In the genomic region with DNA sequence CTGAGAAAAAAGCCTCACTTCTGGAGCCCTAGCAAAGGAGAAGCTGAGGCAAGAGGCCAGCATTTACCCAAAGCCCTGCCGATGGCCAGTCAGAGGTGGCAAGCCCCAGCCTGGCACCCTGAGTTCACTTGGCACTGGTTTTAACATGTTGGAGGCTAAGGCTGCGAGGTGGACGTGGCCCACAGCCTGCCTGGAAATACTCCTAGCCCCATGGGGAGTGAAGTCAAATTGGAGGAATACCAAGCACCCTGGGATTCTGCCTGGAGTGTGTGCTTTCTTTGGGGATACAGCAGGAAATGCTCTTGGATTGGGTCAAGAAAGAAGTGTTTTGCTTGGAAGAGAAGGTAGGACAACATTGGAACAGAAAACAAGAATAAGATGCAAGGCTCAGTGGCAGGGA, we compare ENCODE assay signal across 31 mouse cellular contexts. TPM values are rescaled to one million over a fixed set of nuclear protein-coding genes. Genes with fewer than 3 reads are reported as not detected.
DNase-seq lines count a peak whose midpoint lies in the region; ATAC-seq lines count a peak whose summit lies in the region.
"Had no signal": no experiment of that assay in that cellular context is flagged by ENCODE, and none has a peak within 500 bp of the region (broad histone marks: within the 10 kb centered on the region; RNA-seq: fewer than 3 reads in every experiment).

No protein-coding gene starts in this region.

- H3K4me1 ChIP-seq in heart, embryonic 11.5 days (ENCODE audit: control insufficient read depth, insufficient read depth, low read length) = no peaks in the 10 kb centered on the region
- H3K4me1 ChIP-seq in kidney, embryonic 16.5 days (ENCODE audit: insufficient read depth, low read length) = no peaks in the 10 kb centered on the region
- H3K4me1 ChIP-seq in limb, embryonic 10.5 days = peaks cover 8% of the 10 kb centered on the region
- H3K4me1 ChIP-seq: midbrain, embryonic 12.5 days had no signal

- no peak overlapping the region for H3K9ac ChIP-seq in heart, embryonic 11.5 days (ENCODE audit: low read depth, low read length)
- H3K9ac ChIP-seq in kidney, embryonic 16.5 days (replicated peaks; ENCODE audit: low read length) = no peak overlapping the region
- H3K9ac ChIP-seq: embryonic facial prominence, embryonic 13.5 days; heart, embryonic 15.5 days; hindbrain, embryonic 15.5 days; midbrain, embryonic 12.5 days had no signal

- H3K9me3 ChIP-seq in heart, embryonic 11.5 days (replicated peaks; ENCODE audit: control insufficient read depth, low read length) = no peaks in the 10 kb centered on the region
- H3K9me3 ChIP-seq in kidney, embryonic 16.5 days (ENCODE audit: low read length) = no peaks in the 10 kb centered on the region
- no peaks in the 10 kb centered on the region for H3K9me3 ChIP-seq in limb, embryonic 10.5 days (replicated peaks)
- H3K9me3 ChIP-seq: embryonic facial prominence, embryonic 13.5 days; heart, embryonic 15.5 days; hindbrain, embryonic 15.5 days; midbrain, embryonic 12.5 days had no signal

- peak; percentile 34 to 36 for DNase-seq in heart, adult 9 months (ENCODE audit: low spot score in 2 of 2)
- DNase-seq in kidney, postnatal 25 days = peak; percentile 28 to 54
- DNase-seq in adrenal gland, postnatal 14 days = peak; percentile 57
- peak; percentile 16 for DNase-seq in limb, embryonic 10.5 days (ENCODE audit: low spot score)
- DNase-seq in frontal cortex, postnatal 14 days (ENCODE audit: low spot score in 2 of 2) = no peak
- DNase-seq: cerebellum, postnatal 36 days; embryo, embryonic 11 days; gastrocnemius, postnatal 10 days; heart, postnatal 4 days; lung, adult 18-20 months; lung, postnatal 10 days; thymus, adult 18-20 months; thymus, postnatal 36 days had no signal

- H3K4me2 ChIP-seq in heart, embryonic 11.5 days = no peak overlapping the region
- no peak overlapping the region for H3K4me2 ChIP-seq in kidney, embryonic 16.5 days (replicated peaks; ENCODE audit: low read depth, low read length)
- H3K4me2 ChIP-seq: embryonic facial prominence, embryonic 13.5 days; heart, embryonic 15.5 days; hindbrain, embryonic 15.5 days; midbrain, embryonic 12.5 days had no signal

- no peak for ATAC-seq in heart, embryonic 11.5 days (replicated peaks; ENCODE audit: insufficient number of reproducible peaks, low FRiP score, low TSS enrichment)
- no peak for ATAC-seq in kidney, embryonic 16.5 days (ENCODE audit: low FRiP score, low TSS enrichment)
- ATAC-seq: forebrain, embryonic 14.5 days; intestine, embryonic 16.5 days had no signal

- no peaks in the 10 kb centered on the region for H3K36me3 ChIP-seq in heart, embryonic 11.5 days (ENCODE audit: control insufficient read depth, insufficient read depth, low read length)
- no peaks in the 10 kb centered on the region for H3K36me3 ChIP-seq in kidney, embryonic 16.5 days (ENCODE audit: insufficient read depth, low read length)
- no peaks in the 10 kb centered on the region for H3K36me3 ChIP-seq in limb, embryonic 10.5 days
- H3K36me3 ChIP-seq: embryonic facial prominence, embryonic 13.5 days; heart, embryonic 15.5 days; hindbrain, embryonic 15.5 days; midbrain, embryonic 12.5 days had no signal

- no peak overlapping the region for H3K27ac ChIP-seq in heart, embryonic 11.5 days (ENCODE audit: low read depth, low read length)
- H3K27ac ChIP-seq in kidney, embryonic 16.5 days (ENCODE audit: low read length) = no peak overlapping the region
- no peak overlapping the region for H3K27ac ChIP-seq in limb, embryonic 10.5 days
- H3K27ac ChIP-seq: embryonic facial prominence, embryonic 13.5 days; heart, embryonic 15.5 days; hindbrain, embryonic 15.5 days; midbrain, embryonic 12.5 days had no signal

- 80% methylated on average over 3 of the region's 3 CpGs for WGBS in heart, embryonic 11.5 days (ENCODE audit: insufficient replicate concordance)
- 74% methylated on average over 3 of the region's 3 CpGs for WGBS in kidney, embryonic 16.5 days
- 83% methylated on average over 3 of the region's 3 CpGs for WGBS in limb, embryonic 10.5 days

- H3K4me3 ChIP-seq in heart, embryonic 11.5 days (ENCODE audit: low read depth, low read length) = no peak overlapping the region
- no peak overlapping the region for H3K4me3 ChIP-seq in kidney, embryonic 16.5 days (ENCODE audit: low read length)
- H3K4me3 ChIP-seq in limb, embryonic 10.5 days = no peak overlapping the region
- H3K4me3 ChIP-seq: embryonic facial prominence, embryonic 13.5 days; erythroblast, embryonic 14.5 days; heart, embryonic 15.5 days; hindbrain, embryonic 15.5 days; midbrain, embryonic 12.5 days had no signal

- no peaks in the 10 kb centered on the region for H3K27me3 ChIP-seq in heart, embryonic 11.5 days (ENCODE audit: control insufficient read depth, insufficient read depth, low read length)
- H3K27me3 ChIP-seq in kidney, embryonic 16.5 days (ENCODE audit: insufficient read depth, low read length) = no peaks in the 10 kb centered on the region
- H3K27me3 ChIP-seq in limb, embryonic 10.5 days (ENCODE audit: low read depth, poor library complexity, severe bottlenecking) = no peaks in the 10 kb centered on the region
- H3K27me3 ChIP-seq: embryonic facial prominence, embryonic 13.5 days; heart, embryonic 15.5 days; hindbrain, embryonic 15.5 days; midbrain, embryonic 12.5 days had no signal

RNA-seq across cellular contexts. Expression of gene Pllp, which starts 19.8 kb away (rescaled TPM):
- not detected in 2 replicates for polyA plus RNA-seq in heart, embryonic 11.5 days (2014; fragmentation: Nextera tagmentation; extraction: Ambion mirVana)
- 19.6 and 20.8 TPM in 2 replicates for polyA plus RNA-seq in kidney, embryonic 16.5 days (2015; fragmentation: Nextera tagmentation; extraction: Ambion mirVana)
- total RNA-seq in adrenal gland, postnatal 14 days (2021) = 0.86 and 1.6 TPM in 2 replicates
- polyA plus RNA-seq in limb, embryonic 10.5 days (2016; fragmentation: Nextera tagmentation; extraction: Ambion mirVana) = 0.48 TPM in 1 of 2 replicates, not detected in the other
- total RNA-seq: granulocyte monocyte progenitor cell, adult 5-6 weeks; megakaryocyte progenitor cell, adult 5-6 weeks; MEL; monocyte, adult 5-6 weeks had no signal
- polyA plus RNA-seq: erythroblast, embryonic 14.5 days had no signal

RNA-seq across cellular contexts. Expression of gene Ccl22, which starts 29.5 kb away (rescaled TPM):
- not detected in 2 replicates for polyA plus RNA-seq in heart, embryonic 11.5 days (2014; fragmentation: Nextera tagmentation; extraction: Ambion mirVana)
- polyA plus RNA-seq in kidney, embryonic 16.5 days (2015; fragmentation: Nextera tagmentation; extraction: Ambion mirVana) = not detected in 2 replicates
- 0.37 and 2.3 TPM in 2 replicates for total RNA-seq in adrenal gland, postnatal 14 days (2021)
- not detected in 2 replicates for polyA plus RNA-seq in limb, embryonic 10.5 days (2016; fragmentation: Nextera tagmentation; extraction: Ambion mirVana)
- total RNA-seq: gastrocnemius, postnatal 10 days; granulocyte monocyte progenitor cell, adult 5-6 weeks; heart, postnatal 4 days; layer of hippocampus, postnatal 25 days; megakaryocyte progenitor cell, adult 5-6 weeks; MEL; neutrophil, adult 5-6 weeks had no signal
- polyA plus RNA-seq: C2C12; embryonic facial prominence, embryonic 13.5 days; forebrain, embryonic 14.5 days; heart, embryonic 15.5 days; hindbrain, embryonic 15.5 days; limb, embryonic 11.5 days; midbrain, embryonic 12.5 days; stomach, embryonic 16.5 days had no signal

RNA-seq across cellular contexts. Expression of gene Arl2bp, which starts 49.5 kb away (rescaled TPM):
- polyA plus RNA-seq in heart, embryonic 11.5 days (2014; fragmentation: Nextera tagmentation; extraction: Ambion mirVana) = 44.2 and 65.2 TPM in 2 replicates
- 133 and 135 TPM in 2 replicates for polyA plus RNA-seq in kidney, embryonic 16.5 days (2015; fragmentation: Nextera tagmentation; extraction: Ambion mirVana)
- 60.1 and 71.0 TPM in 2 replicates for total RNA-seq in adrenal gland, postnatal 14 days (2021)
- polyA plus RNA-seq in limb, embryonic 10.5 days (2016; fragmentation: Nextera tagmentation; extraction: Ambion mirVana) = 175 and 189 TPM in 2 replicates

RNA-seq across cellular contexts. Expression of gene Cx3cl1, which starts 55.9 kb away (rescaled TPM):
- polyA plus RNA-seq in heart, embryonic 11.5 days (2014; fragmentation: Nextera tagmentation; extraction: Ambion mirVana) = 8.8 and 11.2 TPM in 2 replicates
- 12.8 and 14.0 TPM in 2 replicates for polyA plus RNA-seq in kidney, embryonic 16.5 days (2015; fragmentation: Nextera tagmentation; extraction: Ambion mirVana)
- total RNA-seq in adrenal gland, postnatal 14 days (2021) = 16.2 and 19.2 TPM in 2 replicates
- polyA plus RNA-seq in limb, embryonic 10.5 days (2016; fragmentation: Nextera tagmentation; extraction: Ambion mirVana) = 2.7 and 5.3 TPM in 2 replicates
- total RNA-seq: MEL; monocyte, adult 5-6 weeks; neutrophil, adult 5-6 weeks had no signal

Comparison
In these comparisons a context has a peak if more than half of its experiments do, and no peak if none do; other contexts are left out.
1. DNase-seq: peak in heart, adult 9 months (2 of 2), kidney, postnatal 25 days (2 of 2), adrenal gland, postnatal 14 days (single experiment) and limb, embryonic 10.5 days (single experiment); none in frontal cortex, postnatal 14 days (0 of 2).
2. RNA of gene Pllp, which starts 19.8 kb away (polyA plus RNA-seq): 19.6 to 20.8 TPM in kidney, embryonic 16.5 days; 0.48 TPM in limb, embryonic 10.5 days and not detected in heart, embryonic 11.5 days; every median in the first group is over 10 times any median in the second.